Mouse (Mus musculus) testis, adult 2 months (tissue): ENCODE data around the gene Entpd7.

Experiments used
- CTCF ChIP-seq: fragments of 200-500 bp; IDR thresholded peaks from 2 replicates; pipeline ENCODE4 v1.5.1; 2012; ENCODE audit warnings: low read depth, mild to moderate bottlenecking, inconsistent platforms, low read length, moderate library complexity; ENCODE audit not compliant: control insufficient read depth, insufficient read depth, insufficient replicate concordance
- POLR2A ChIP-seq: fragments of 200-500 bp; IDR thresholded peaks from 2 replicates; pipeline ENCODE4 v1.6.1; 2012; ENCODE audit warnings: low read depth, mild to moderate bottlenecking, inconsistent platforms, low read length, moderate library complexity; ENCODE audit not compliant: control insufficient read depth

DNA sequence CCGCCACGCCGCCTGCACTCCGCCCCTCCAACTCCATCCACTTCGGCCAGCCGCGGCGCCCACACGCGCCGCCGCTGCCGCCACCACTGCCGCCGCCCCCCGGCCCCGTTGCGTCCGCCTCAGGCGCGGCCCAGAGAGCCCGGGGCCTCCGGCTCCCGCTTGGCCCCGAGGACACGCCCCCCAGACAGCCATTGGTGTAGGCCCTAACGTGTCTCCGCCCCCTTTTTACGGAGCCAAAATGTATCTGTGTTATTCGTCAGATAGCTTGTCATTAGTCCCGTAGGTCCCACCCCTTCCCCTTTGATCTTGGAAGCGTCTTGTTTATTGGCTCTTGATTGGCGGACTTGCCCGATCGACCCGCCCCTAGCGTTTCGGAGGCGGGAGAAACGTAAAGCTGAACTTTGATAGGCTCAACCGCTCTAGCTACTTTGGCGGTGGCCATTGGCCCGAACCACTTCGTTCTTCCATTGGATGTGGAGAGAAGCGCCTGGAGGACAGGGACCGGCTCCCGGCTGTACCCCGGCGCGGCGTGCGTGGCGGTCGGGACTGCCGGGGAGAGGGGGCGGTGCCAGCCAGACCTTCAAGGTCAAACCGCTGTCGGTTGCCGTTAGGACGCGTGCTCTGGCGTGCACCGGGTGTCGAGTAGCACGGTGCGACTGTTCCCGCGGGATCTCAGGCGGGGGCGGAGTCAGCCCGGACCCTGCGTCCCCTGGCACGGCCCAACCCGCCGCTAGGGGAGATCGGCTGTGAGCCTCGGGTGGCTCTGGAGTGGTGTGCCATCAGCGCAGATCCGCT, 14.5 kb upstream of the Entpd7 start, which contains the start of gene Slc25a28:
- TF ChIP-seq POLR2A (peak; percentile 87), CTCF (peak; percentile 39; the same call in 1 of the 2 replicates)
